Mouse (Mus musculus): ENCODE data around the gene Mrpl3. TPM values are rescaled to one million over a fixed set of nuclear protein-coding genes. Genes with fewer than 3 reads are reported as not detected.
A peak's percentile ranks its signal among the peaks of the same experiment; 100 is the strongest.

Mrpl3 gene
- total RNA-seq (2021) (100 to 1,000 TPM; 174 to 183 TPM), polyA plus RNA-seq (2012; rRNA removed) (72.3 and 92.3 TPM in 2 replicates)
- long read RNA-seq, transcript Mrpl3-201 (10 exons, 3,972 nt): major isoform, 116 of 129 reads
- long read RNA-seq, partial matches to known transcripts: 2 of 129 reads
- long read RNA-seq, other reads (novel, unspliced or antisense): 10 of 129 reads

DNA sequence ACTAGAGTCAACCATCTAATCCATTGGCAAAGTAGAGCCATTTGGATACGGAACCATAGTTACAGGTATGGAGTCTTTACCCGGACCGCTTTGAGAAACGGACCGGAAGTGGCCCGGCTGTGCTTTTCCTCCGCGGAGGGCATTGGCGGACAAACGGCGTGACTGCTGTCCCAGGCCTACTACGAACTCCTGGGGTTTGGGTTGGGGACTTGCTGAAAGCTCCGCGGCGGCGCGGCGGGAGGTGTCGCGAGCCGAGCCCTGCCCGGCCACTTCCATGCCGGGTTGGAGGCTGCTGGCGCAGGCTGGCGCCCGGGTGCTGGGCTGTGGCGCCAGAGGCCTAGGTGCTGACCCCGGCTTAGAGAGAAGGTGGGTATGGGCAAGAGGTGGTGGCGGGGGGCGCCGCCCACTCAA lies at the start of gene Mrpl3:
Gene Mrpl3 (plus strand): TSS at position 93 of the 411 bp plus-strand sequence.
- H3K79me2 ChIP-seq (replicated peaks; ENCODE audit: control insufficient read depth, insufficient read depth, low read length): 0 out of 2 replicates have a peak, but pooled peaks cover 1% of the 10 kb centered on the region
- no peak for TF ChIP-seq CTCF (IDR thresholded peaks at IDR 0.05)
- peak; percentile 56; the same call in 1 of the 2 replicates for TF ChIP-seq EP300 (IDR thresholded peaks at IDR 0.05; ENCODE audit: insufficient read depth, low read depth, low read length)
- peak; percentile 61; the same call in 1 of the 2 replicates for TF ChIP-seq POLR2A (IDR thresholded peaks at IDR 0.05; ENCODE audit: insufficient read depth, low read depth, low read length)
- peaks cover 6% of the 10 kb centered on the region; the same call in 1 of the 2 replicates for H3K36me3 ChIP-seq (ENCODE audit: control insufficient read depth, insufficient read depth, low read length)
- intact Hi-C loops (cut with DNase I): loop anchor here (2.0 to 5.0 kb wide), 2 partner anchors 79 to 342 kb away; partner anchors contain the start of genes Aste1, Nek11 and Nudt16
- H3K27me3 ChIP-seq (ENCODE audit: control insufficient read depth, insufficient read depth, low read length): no peaks in the 10 kb centered on the region
- under 1% methylated on average over 31 of the region's 31 CpGs for WGBS
- H3K4me1 ChIP-seq (ENCODE audit: control insufficient read depth, insufficient read depth, low read length): no peaks in the 10 kb centered on the region; the same call in 1 of the 2 replicates
- H3K9ac ChIP-seq (ENCODE audit: low read depth, low read length): peak within 1 kb of the TSS; percentile 95
- peak within 1 kb of the TSS; percentile 93 for H3K27ac ChIP-seq
- peak; percentile 84 to 92 for DNase-seq
- H3K4me3 ChIP-seq: peak within 1 kb of the TSS; percentile 96

- Histone ChIP-seq H3K36me3 (ENCODE audit: control insufficient read depth, insufficient read depth, low read length) (no peaks in the 10 kb centered on the region), H3K27ac (no peak overlapping the region), H3K27me3 (ENCODE audit: control insufficient read depth, insufficient read depth, low read length) (no peaks in the 10 kb centered on the region), H3K79me2 (replicated peaks; ENCODE audit: control insufficient read depth, insufficient read depth, low read length) (no peaks in the 10 kb centered on the region), H3K9ac (ENCODE audit: low read depth, low read length) (no peak overlapping the region), H3K4me1 (ENCODE audit: control insufficient read depth, insufficient read depth, low read length) (no peaks in the 10 kb centered on the region), H3K4me3 (no peak overlapping the region)
- intact Hi-C loops (cut with DNase I): no loop called here
- no peak for TF ChIP-seq POLR2A (IDR thresholded peaks at IDR 0.05; ENCODE audit: insufficient read depth, low read depth, low read length)
- no peak for TF ChIP-seq CTCF (IDR thresholded peaks at IDR 0.05)
- no peak for TF ChIP-seq EP300 (IDR thresholded peaks at IDR 0.05; ENCODE audit: insufficient read depth, low read depth, low read length)
- 41% methylated on average over 2 of the region's 2 CpGs for WGBS
- no peak for DNase-seq
These were observed 42.3 kb upstream of the Mrpl3 start for GRCm38 (mm10) chr9:105010721-105011120.

DNA sequence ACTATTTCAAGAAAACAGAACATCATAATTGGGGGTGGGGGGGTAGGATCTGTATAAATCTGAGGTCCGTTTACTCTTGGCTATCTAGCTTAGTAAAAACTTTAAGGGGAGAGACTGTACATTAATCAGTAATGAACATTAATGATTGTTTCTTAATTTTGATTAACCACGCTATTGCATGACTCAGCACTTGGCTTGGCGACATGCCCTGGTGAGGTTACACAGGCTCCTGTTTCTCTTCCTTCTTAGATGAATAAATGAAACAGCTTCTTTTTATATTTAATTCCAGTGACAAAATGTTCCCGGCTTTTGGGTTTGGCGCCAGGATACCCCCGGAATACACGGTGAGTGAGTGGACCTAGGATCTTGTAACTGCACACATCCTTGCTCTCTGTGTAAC lies 34.9 kb upstream of the Mrpl3 start:
- DNase-seq: no peak
- H3K27me3 ChIP-seq (ENCODE audit: control insufficient read depth, insufficient read depth, low read length): no peaks in the 10 kb centered on the region
- H3K4me1 ChIP-seq (ENCODE audit: control insufficient read depth, insufficient read depth, low read length): no peaks in the 10 kb centered on the region
- no peaks in the 10 kb centered on the region for H3K79me2 ChIP-seq (replicated peaks; ENCODE audit: control insufficient read depth, insufficient read depth, low read length)
- no peak for TF ChIP-seq EP300 (IDR thresholded peaks at IDR 0.05; ENCODE audit: insufficient read depth, low read depth, low read length)
- no peak overlapping the region for H3K4me3 ChIP-seq
- H3K36me3 ChIP-seq (ENCODE audit: control insufficient read depth, insufficient read depth, low read length): no peaks in the 10 kb centered on the region
- 79% methylated on average over 7 of the region's 7 CpGs for WGBS
- no peak overlapping the region for H3K9ac ChIP-seq (ENCODE audit: low read depth, low read length)
- H3K27ac ChIP-seq: no peak overlapping the region
- intact Hi-C loops (cut with DNase I): no loop called here

GRCm38 (mm10) chr9:105028311-105028710 lies 24.7 kb upstream of the Mrpl3 start:
- H3K79me2 ChIP-seq (replicated peaks; ENCODE audit: control insufficient read depth, insufficient read depth, low read length): no peaks in the 10 kb centered on the region

GRCm38 (mm10) chr9:105032572-105032971 lies 20.5 kb upstream of the Mrpl3 start:
- Histone ChIP-seq H3K9ac (ENCODE audit: low read depth, low read length) (no peak overlapping the region), H3K4me3 (no peak overlapping the region), H3K27me3 (ENCODE audit: control insufficient read depth, insufficient read depth, low read length) (no peaks in the 10 kb centered on the region), H3K36me3 (ENCODE audit: control insufficient read depth, insufficient read depth, low read length) (no peaks in the 10 kb centered on the region), H3K79me2 (replicated peaks; ENCODE audit: control insufficient read depth, insufficient read depth, low read length) (no peaks in the 10 kb centered on the region), H3K27ac (no peak overlapping the region), H3K4me1 (ENCODE audit: control insufficient read depth, insufficient read depth, low read length) (peaks cover 4% of the 10 kb centered on the region; the same call in 1 of the 2 replicates)
- TF ChIP-seq EP300 (IDR thresholded peaks at IDR 0.05; ENCODE audit: insufficient read depth, low read depth, low read length) (no peak), CTCF (IDR thresholded peaks at IDR 0.05) (no peak), POLR2A (IDR thresholded peaks at IDR 0.05; ENCODE audit: insufficient read depth, low read depth, low read length) (no peak)
- WGBS: 79% methylated on average over 9 of the region's 9 CpGs
- no peak for DNase-seq
- intact Hi-C loops (cut with DNase I): loop anchor here (5.0 kb wide), 1 partner anchor 45 kb away; no protein-coding TSS in a partner anchor

More at GRCm38 (mm10) chr9:105028311-105028710, 24.7 kb upstream of the Mrpl3 start:
- no peaks in the 10 kb centered on the region for H3K36me3 ChIP-seq (ENCODE audit: control insufficient read depth, insufficient read depth, low read length)
- 59% methylated on average over 3 of the region's 3 CpGs for WGBS
- TF ChIP-seq EP300 (IDR thresholded peaks at IDR 0.05; ENCODE audit: insufficient read depth, low read depth, low read length) (peak; percentile 64; the same call in 1 of the 2 replicates), POLR2A (IDR thresholded peaks at IDR 0.05; ENCODE audit: insufficient read depth, low read depth, low read length) (no peak), CTCF (IDR thresholded peaks at IDR 0.05) (no peak)
- no peaks in the 10 kb centered on the region for H3K27me3 ChIP-seq (ENCODE audit: control insufficient read depth, insufficient read depth, low read length)
- peak in 1 of 2 experiments; percentile 51 for DNase-seq
- no peak overlapping the region for H3K4me3 ChIP-seq
- peak overlapping the region; percentile 56; the same call in 1 of the 2 replicates for H3K27ac ChIP-seq
- peaks cover 4% of the 10 kb centered on the region; the same call in 1 of the 2 replicates for H3K4me1 ChIP-seq (ENCODE audit: control insufficient read depth, insufficient read depth, low read length)
- no peak overlapping the region for H3K9ac ChIP-seq (ENCODE audit: low read depth, low read length)
- intact Hi-C loops (cut with DNase I): no loop called here

- H3K36me3 ChIP-seq (ENCODE audit: control insufficient read depth, insufficient read depth, low read length): no peaks in the 10 kb centered on the region
- DNase-seq: peak in 1 of 2 experiments; percentile 6
- H3K9ac ChIP-seq (ENCODE audit: low read depth, low read length): no peak overlapping the region
- no peaks in the 10 kb centered on the region for H3K79me2 ChIP-seq (replicated peaks; ENCODE audit: control insufficient read depth, insufficient read depth, low read length)
- H3K4me1 ChIP-seq (ENCODE audit: control insufficient read depth, insufficient read depth, low read length): peaks cover 2% of the 10 kb centered on the region; the same call in 1 of the 2 replicates
- WGBS: 70% methylated on average over 7 of the region's 7 CpGs
- TF ChIP-seq POLR2A (IDR thresholded peaks at IDR 0.05; ENCODE audit: insufficient read depth, low read depth, low read length) (no peak), CTCF (IDR thresholded peaks at IDR 0.05) (no peak), EP300 (IDR thresholded peaks at IDR 0.05; ENCODE audit: insufficient read depth, low read depth, low read length) (no peak)
- no peaks in the 10 kb centered on the region for H3K27me3 ChIP-seq (ENCODE audit: control insufficient read depth, insufficient read depth, low read length)
- H3K4me3 ChIP-seq: no peak overlapping the region
- intact Hi-C loops (cut with DNase I): loop anchor here (5.0 kb wide), 1 partner anchor 46 kb away; no protein-coding TSS in a partner anchor
- no peak overlapping the region for H3K27ac ChIP-seq
These were observed 19.4 kb upstream of the Mrpl3 start for GRCm38 (mm10) chr9:105033641-105034040.
